Mouse (Mus musculus) left cerebral cortex, postnatal 10 days (tissue): ENCODE data around the gene Arg1. TPM values are rescaled to one million over a fixed set of nuclear protein-coding genes. Genes with fewer than 3 reads are reported as not detected.

Experiments
- DNase-seq, 2 experiments: peaks; one replicate each; pipeline ENCODE4 v3.0.0; 2021 to 2022; ENCODE audit warnings: low spot score in 2 of 2, mixed read lengths in 1 of 2; ENCODE audit errors: extremely low spot score in 1 of 2
- intact Hi-C: fragments of 180-260 bp; cut with DNase I; formaldehyde crosslinking; loops from one replicate; pipeline ENCODE4 v1.15.1; 2025
- microRNA-seq: library from miRNA; unstranded; fragments of <30 nt; microRNA quantifications from one replicate; pipeline ENCODE4 v1.2.0, GENCODE M21; 2022
- total RNA-seq, 2 experiments: library from RNA; stranded (reverse); gene quantifications; 2 replicates each; pipeline ENCODE4 v1.2.3; 2021

Gene Arg1
- total RNA-seq, 2 experiments from 2014 or later = 0.24 to 0.30 TPM

DNA sequence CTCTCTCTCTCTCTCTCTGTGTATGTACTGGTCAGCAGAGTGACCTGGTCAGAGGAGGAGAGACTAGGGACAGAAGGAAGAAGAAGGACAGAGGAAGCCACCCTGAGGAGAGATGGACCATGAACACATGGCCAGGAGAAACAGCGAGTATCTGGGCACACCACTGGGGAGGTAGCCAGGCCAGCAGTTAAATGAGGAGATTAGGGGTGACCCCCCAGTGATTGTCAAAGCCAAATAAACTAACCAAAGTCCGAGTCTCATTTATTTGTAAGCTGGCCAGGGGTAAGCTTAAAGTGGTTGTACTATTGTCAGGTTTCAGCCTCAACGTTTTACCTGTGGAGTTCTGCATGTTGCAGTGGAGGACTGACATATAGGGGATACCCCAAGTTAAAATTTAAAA lies 3.0 kb downstream of the Arg1 start:
- DNase-seq = no peak
- intact Hi-C loops = no loop called here

DNA sequence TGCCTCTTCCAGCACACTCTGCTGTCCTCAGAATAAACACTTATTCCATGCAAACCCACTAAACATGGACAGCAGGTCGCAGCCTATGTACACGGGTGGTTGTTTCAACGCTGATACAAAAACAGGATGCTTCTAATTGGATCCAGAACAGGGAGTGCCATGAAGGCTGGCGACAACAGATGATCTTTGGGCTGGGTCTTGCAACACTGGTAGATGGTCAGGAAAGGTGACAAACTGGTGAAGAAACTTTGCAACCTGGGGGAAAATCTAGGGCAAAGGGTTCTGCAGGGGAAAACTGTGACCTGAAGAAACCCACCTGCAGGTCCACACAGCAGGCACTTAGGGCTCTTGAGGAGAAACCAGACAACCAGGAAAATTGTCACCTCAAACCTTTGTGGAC lies 4.3 kb downstream of the Arg1 start:
- no peak for DNase-seq
- intact Hi-C loops = no loop called here

DNA sequence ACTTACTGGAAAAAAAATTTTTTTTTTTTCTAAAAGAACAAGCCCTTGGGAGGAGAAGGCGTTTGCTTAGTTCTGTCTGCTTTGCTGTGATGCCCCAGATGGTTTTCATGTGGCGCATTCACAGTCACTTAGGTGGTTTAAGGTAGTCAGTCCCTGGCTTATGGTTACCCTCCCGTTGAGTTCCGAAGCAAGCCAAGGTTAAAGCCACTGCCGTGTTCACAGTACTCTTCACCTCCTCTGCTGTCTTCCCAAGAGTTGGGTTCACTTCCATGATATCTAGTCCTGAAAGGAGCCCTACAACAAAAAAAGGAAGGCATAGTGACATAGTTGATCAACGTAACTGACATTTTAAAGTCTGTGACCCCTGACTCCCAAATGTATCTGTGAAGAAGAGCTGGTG lies 11.8 kb downstream of the Arg1 start:
- DNase-seq = no peak
- intact Hi-C loops = no loop called here

DNA sequence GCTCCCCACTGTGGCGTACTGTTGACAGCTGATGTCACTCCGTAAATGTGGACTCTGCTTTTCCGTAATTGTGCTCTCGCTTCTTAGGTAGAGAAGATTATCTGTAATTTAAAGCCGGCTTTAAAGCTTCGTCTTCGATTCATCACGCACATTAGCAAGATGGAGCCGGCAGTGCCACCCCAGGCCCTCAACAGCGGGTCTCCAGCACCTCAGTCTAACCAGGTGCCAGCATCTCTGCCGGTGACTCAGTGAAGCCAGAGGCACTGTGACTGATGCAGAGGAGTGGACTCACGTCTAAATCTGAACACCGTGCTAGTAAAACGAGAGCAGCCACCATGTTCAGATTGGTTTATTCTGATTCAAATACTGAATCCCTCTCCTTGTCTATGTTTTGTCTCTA lies 14.7 kb downstream of the Arg1 start:
- intact Hi-C loops = loop anchor here (5.0 kb wide), 1 partner anchor 35 kb away; no protein-coding TSS in a partner anchor

DNA sequence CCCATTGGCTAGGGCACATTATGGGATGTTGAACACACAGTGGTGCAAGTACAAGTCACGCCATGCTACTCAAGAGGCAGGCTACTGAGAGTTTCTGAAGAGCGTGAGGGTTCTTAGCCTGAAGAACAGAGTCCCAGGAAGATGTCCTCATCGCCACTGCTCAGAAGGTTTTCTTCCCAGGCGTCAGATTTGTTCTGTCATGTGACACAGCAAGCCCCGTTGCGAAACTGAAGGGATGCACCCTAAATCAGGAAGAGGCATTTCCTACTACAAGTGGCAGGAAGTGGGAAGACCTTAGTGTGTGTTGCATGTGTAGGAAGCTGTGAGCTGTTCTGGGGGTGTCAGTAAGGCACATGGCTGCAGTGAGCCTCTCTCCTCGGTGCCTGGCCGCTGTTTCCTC lies 16.1 kb downstream of the Arg1 start:
- no peak for DNase-seq
- intact Hi-C loops = loop anchor here (5.0 kb wide), 1 partner anchor 34 kb away; no protein-coding TSS in a partner anchor

More for the DNA sequence above, 14.7 kb downstream of the Arg1 start:
- no peak for DNase-seq

DNA sequence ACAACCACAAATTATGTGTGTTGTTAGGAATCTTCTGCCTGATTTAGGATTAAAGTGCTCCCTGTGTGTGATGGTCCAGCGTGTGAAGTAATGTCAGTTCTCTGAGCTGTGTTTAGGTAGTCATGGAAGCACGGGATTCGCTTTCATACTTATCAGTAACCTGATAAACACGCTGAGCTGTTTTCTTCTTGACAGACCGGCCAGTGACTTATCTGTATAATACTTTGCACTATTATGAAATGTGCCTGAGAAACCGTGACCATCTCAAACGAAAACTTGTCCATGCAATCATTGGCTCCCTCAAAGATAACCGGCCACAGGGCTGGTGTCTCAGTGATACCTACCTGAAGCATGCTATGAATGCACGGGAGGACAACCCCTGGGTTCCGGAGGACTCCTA lies 21.7 kb downstream of the Arg1 start:
- no peak for DNase-seq
- intact Hi-C loops = no loop called here

DNA sequence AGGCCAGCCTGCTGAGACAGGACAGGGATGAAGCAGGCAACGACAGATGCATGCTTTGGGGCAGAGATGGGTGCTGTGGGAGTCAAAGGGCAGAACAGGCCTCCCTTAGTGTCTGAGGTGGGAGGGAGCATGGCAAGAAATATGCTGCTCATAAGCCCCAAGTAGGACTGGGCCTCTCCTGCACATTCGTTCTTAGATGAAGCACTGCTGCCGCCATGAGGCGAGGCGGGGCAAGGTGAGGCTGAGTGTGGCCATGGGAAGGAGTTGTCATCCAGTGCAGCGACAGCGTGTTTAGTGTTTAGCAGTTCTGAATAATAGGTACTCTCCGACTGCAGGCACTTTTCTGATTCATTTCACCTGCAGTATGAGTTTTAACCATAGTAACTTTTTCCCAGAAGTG lies 31.4 kb downstream of the Arg1 start:
- DNase-seq = peak; percentile 12 to 62
- intact Hi-C loops = no loop called here

DNA sequence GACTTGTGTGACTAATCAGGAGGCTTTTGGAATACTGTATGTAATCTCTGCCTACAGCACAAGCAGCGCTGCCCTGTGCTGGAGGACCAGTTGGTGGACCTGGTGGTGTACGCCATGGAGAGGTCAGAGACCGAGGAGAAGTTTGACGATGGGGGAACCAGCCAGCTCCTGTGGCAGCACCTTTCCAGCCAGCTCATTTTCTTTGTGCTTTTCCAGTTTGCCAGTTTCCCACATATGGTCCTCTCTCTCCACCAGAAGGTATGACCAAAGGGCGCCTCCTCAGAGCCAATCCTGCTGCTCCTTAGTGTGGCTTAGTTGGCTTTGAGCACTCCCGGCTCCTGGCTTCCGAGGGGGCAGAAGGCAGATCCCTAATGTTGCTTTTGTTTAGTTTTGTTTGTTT lies 38.9 kb downstream of the Arg1 start:
- intact Hi-C loops = no loop called here
- DNase-seq = no peak

DNA sequence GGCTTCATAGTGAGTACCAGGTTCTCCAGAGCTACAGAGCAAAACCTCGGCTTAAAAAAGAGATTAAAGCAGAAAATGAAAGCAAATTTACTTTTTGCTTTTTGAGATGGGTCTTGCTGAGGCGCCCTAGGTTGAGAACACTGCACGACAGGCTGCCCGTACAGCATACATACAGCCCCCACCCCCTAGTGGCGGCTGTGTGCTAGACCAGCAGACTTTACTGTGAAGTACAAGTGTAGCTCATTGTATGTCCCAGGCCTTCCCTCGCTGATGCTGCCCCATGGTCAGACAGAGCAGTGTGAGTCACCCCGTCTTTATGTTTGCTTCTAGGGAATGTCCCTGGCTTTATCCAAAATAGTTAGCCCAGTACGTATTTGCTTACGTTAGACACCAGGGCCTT lies 41.3 kb downstream of the Arg1 start:
- intact Hi-C loops = no loop called here
- DNase-seq = peak in 1 of 2 experiments; percentile 32

DNA sequence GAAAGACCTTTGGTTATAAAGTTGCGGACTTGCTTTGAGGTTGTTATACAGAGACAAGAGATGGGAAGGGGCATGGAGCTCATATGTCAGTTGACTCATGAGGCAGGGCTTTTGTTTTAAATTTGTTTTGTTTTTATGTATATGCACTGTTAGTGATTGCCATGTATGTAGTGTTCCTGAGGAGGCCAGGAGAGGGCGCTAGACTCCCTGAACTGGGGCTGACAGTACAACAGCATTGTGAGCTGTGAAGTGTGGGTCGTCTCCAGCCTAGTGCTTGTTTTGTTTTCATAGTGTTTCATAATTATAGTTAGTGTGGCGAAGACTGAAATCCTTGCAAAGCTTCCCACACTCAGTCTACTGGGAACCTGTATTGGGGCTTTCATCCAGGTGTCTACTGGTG lies 53.7 kb downstream of the Arg1 start:
- intact Hi-C loops = no loop called here
- no peak for DNase-seq

DNA sequence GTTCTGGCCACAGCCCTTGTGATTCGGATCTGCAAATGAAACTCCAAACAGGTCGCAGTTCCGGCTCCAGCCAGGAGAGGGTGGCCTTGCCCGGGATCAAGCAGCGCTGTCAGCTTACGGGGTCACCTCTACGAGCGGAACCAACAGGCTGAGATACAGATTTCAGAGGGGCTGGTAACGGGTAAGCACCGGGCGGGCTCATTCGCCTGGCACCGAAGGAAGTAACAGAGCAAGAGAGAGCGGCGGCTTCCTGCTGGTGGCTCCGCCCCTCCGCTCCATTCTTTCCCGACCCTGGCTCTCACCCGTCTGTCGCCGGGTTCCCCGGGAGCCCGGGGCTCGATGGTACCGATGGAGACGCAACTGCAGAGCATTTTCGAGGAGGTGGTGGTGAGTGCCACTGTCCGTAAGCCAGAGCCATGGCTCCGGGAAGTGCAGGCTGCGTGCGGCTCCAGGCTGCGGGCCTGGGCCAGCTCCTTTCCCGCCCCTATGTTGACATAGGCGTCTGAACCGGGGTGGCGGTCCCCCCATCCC lies 57.5 kb downstream of the Arg1 start, which contains the start of gene Med23:
Gene Med23 (plus strand): TSS at position 227 of the 531 bp plus-strand sequence.
- intact Hi-C loops = no loop called here

More for the DNA sequence above, 57.5 kb downstream of the Arg1 start, which contains the start of gene Med23:
- DNase-seq = peak; percentile 96 to 98

Small RNA genes within 50 kb of the gene (microRNA-seq; reads per million reads assigned to microRNA genes)
- gene Mir6905 = not detected

Other genes starting within 250 kb of the Arg1 start
- 1 to 10 TPM; 3.7 to 4.6 TPM for gene Enpp1, start 215.3 kb downstream of the Arg1 start, total RNA-seq
- 1 to 10 TPM in 1 of 2 experiments, under 1 TPM in 1; 0.91 to 2.0 TPM for gene Enpp3, start 84.7 kb downstream of the Arg1 start, total RNA-seq
- 10 to 100 TPM; 28.1 to 30.5 TPM for gene Med23, start 57.5 kb downstream of the Arg1 start, total RNA-seq